Mouse (Mus musculus): ENCODE results near the gene Anapc16. TPM values are rescaled to one million over a fixed set of nuclear protein-coding genes. Genes with fewer than 3 reads are reported as not detected.
A peak's percentile ranks its signal among the peaks of the same experiment; 100 is the strongest.

Gene Anapc16
- total RNA-seq, 2 experiments from 2014 or later = 49.9 to 51.4 TPM

GRCm38 (mm10) chr10:59950716-59951191, 52.2 kb downstream of the Anapc16 start:
- DNase-seq (ENCODE audit: low spot score in 2 of 2) = peak; percentile 62 to 76

- peak in 1 of 2 experiments; percentile 12 for DNase-seq (ENCODE audit: low spot score in 2 of 2)
Measured at GRCm38 (mm10) chr10:59949783-59950605, 52.9 kb downstream of the Anapc16 start.

- peak in 1 of 2 experiments; percentile 11 for DNase-seq (ENCODE audit: low spot score in 2 of 2)
Measured at GRCm38 (mm10) chr10:59949255-59949648, 53.7 kb downstream of the Anapc16 start.

- peak in 1 of 2 experiments; percentile 12 for DNase-seq (ENCODE audit: low spot score in 2 of 2)
Measured at GRCm38 (mm10) chr10:59948363-59949254, 54.3 kb downstream of the Anapc16 start.

GRCm38 (mm10) chr10:59947296-59948073, 55.5 kb downstream of the Anapc16 start:
- DNase-seq (ENCODE audit: low spot score in 2 of 2) = peak in 1 of 2 experiments; percentile 11

GRCm38 (mm10) chr10:59946362-59946761, 56.6 kb downstream of the Anapc16 start:
- DNase-seq (ENCODE audit: low spot score in 2 of 2) = no peak

- no peak for DNase-seq (ENCODE audit: low spot score in 2 of 2)
Measured at GRCm38 (mm10) chr10:59945416-59945815, 57.5 kb downstream of the Anapc16 start.

- peak; percentile 32 to 66 for DNase-seq (ENCODE audit: low spot score in 2 of 2)
Measured at GRCm38 (mm10) chr10:59943421-59943989, 59.4 kb downstream of the Anapc16 start.

- peak; percentile 29 to 52 for DNase-seq (ENCODE audit: low spot score in 2 of 2)
Measured at GRCm38 (mm10) chr10:59942847-59943420, 60.0 kb downstream of the Anapc16 start.

GRCm38 (mm10) chr10:59942281-59942846, 60.6 kb downstream of the Anapc16 start:
- peak in 1 of 2 experiments; percentile 9 for DNase-seq (ENCODE audit: low spot score in 2 of 2)

- no peak for DNase-seq (ENCODE audit: low spot score in 2 of 2)
Measured at GRCm38 (mm10) chr10:59939081-59939480, 63.9 kb downstream of the Anapc16 start.

- DNase-seq (ENCODE audit: low spot score in 2 of 2) = no peak
Measured at GRCm38 (mm10) chr10:59938662-59939061, 64.3 kb downstream of the Anapc16 start.

Other genes starting within 250 kb of the Anapc16 start
- gene Dnajb12, start 123.6 kb downstream of the Anapc16 start, total RNA-seq (2021) = 10 to 100 TPM; 45.0 to 51.3 TPM
- 10 to 100 TPM; 18.6 to 18.7 TPM for gene Ddit4, start 51.3 kb downstream of the Anapc16 start, total RNA-seq (2021)
- 10 to 100 TPM; 13.9 to 16.0 TPM for gene Ascc1, start 330 bp downstream of the Anapc16 start, total RNA-seq (2021)
- 1 to 10 TPM; 6.0 to 6.7 TPM for gene Spock2, start 103.1 kb upstream of the Anapc16 start, total RNA-seq (2021)
- gene Chst3, start 216.1 kb upstream of the Anapc16 start, total RNA-seq (2021) = 1 to 10 TPM; 3.8 to 4.3 TPM